Mouse (Mus musculus) liver, embryonic 16.5 days (tissue): ENCODE measurements around the gene Slc2a13. TPM values are rescaled to one million over a fixed set of nuclear protein-coding genes. Genes with fewer than 3 reads are reported as not detected.
A peak's percentile ranks its signal among the peaks of the same experiment; 100 is the strongest.

Source experiments
- ATAC-seq: fragments of 200-750 bp; cut with Nextera tagmentation; 2 replicates; pipeline ENCODE4 v1.8.0; 2017; ENCODE audit warnings: low read depth, mild to moderate bottlenecking, moderate number of reproducible peaks, moderate library complexity
- H3K27ac ChIP-seq: fragments of 300-500 bp; sonication (generic); 2 replicates; pipeline ENCODE4 v1.5.1; 2014; ENCODE audit warnings: mild to moderate bottlenecking, low read length
- H3K27me3 ChIP-seq: fragments of 300-500 bp; sonication (generic); 2 replicates; pipeline ENCODE4 v1.6.1; 2014; ENCODE audit warnings: low read depth, low read length, mixed read lengths; ENCODE audit not compliant: control insufficient read depth, insufficient read depth
- H3K36me3 ChIP-seq: fragments of 300-500 bp; sonication (generic); 2 replicates; pipeline ENCODE4 v1.6.1; 2014; ENCODE audit warnings: mild to moderate bottlenecking; ENCODE audit not compliant: control insufficient read depth, insufficient read depth
- H3K4me1 ChIP-seq: fragments of 300-500 bp; sonication (generic); 2 replicates; pipeline ENCODE4 v1.6.1; 2014; ENCODE audit warnings: low read depth, low read length, mixed read lengths; ENCODE audit not compliant: control insufficient read depth
- H3K4me2 ChIP-seq: fragments of 300-500 bp; sonication (generic); 2 replicates; pipeline ENCODE4 v1.6.1; 2014; ENCODE audit warnings: low read depth, low read length, mixed read lengths
- H3K4me3 ChIP-seq: fragments of 300-500 bp; sonication (generic); 2 replicates; pipeline ENCODE4 v1.5.1; 2014; ENCODE audit warnings: low read depth, mild to moderate bottlenecking, low read length
- H3K9ac ChIP-seq: fragments of 300-500 bp; sonication (generic); 2 replicates; pipeline ENCODE4 v1.6.1; 2014; ENCODE audit warnings: low read depth, low read length
- H3K9me3 ChIP-seq: fragments of 300-500 bp; sonication (generic); replicated peaks from 2 replicates; pipeline ENCODE4 v1.6.1; 2016; ENCODE audit warnings: low read length; ENCODE audit not compliant: control insufficient read depth
- WGBS: fragments of 180-500 bp; shearing (Covaris S2); extraction: QIAGEN DNeasy Blood & Tissue Kit; methylation state at CpG from one replicate; pipeline ENCODE4 v1.1.7; 2014; ENCODE audit not compliant: insufficient replicate concordance; 5-methylcytosine and 5-hydroxymethylcytosine counted together
- polyA plus RNA-seq: library from polyadenylated mRNA; unstranded; fragments of >200 nt; fragmentation: Nextera tagmentation; extraction: Ambion mirVana; gene quantifications from 2 replicates; pipeline ENCODE4 v1.2.1, GENCODE M21; 2015

Gene Slc2a13
- polyA plus RNA-seq, 1 experiment from 2014 or later: 0.13 TPM

GRCm38 (mm10) chr15:91282822-91283221 lies 290.2 kb downstream of the Slc2a13 start:
- Histone ChIP-seq H3K27ac (no peak overlapping the region), H3K9me3 (no peaks in the 10 kb centered on the region; the same call in 1 of the 2 replicates), H3K9ac (no peak overlapping the region), H3K4me1 (no peaks in the 10 kb centered on the region), H3K27me3 (no peaks in the 10 kb centered on the region), H3K4me2 (no peak overlapping the region), H3K36me3 (no peaks in the 10 kb centered on the region), H3K4me3 (no peak overlapping the region)
- 66% methylated on average over 7 of the region's 7 CpGs for WGBS
- peak; percentile 21; the same call in 1 of the 2 replicates for ATAC-seq

DNA sequence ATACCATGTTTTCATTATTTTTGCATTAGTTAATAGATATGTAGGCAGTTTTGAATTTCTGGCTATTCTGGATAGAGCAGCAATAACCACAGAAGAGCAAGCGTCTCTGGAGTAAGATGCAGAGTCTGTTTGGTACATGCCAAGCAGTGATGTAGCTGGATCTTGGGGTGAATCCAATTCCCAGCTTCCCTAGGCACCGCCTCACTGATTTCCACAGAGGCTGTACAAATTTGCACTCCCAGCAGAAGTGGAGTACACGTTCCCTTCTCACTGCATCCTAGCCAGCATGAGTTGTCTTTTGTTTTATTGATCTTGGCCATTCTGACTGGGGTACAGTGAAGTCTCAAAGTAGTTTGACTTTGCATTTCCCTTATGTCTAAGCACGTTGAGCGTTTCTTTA lies 291.5 kb downstream of the Slc2a13 start:
- Histone ChIP-seq H3K4me3 (no peak overlapping the region), H3K27ac (no peak overlapping the region), H3K27me3 (no peaks in the 10 kb centered on the region), H3K9me3 (no peaks in the 10 kb centered on the region; the same call in 1 of the 2 replicates), H3K4me2 (no peak overlapping the region), H3K36me3 (no peaks in the 10 kb centered on the region), H3K4me1 (no peaks in the 10 kb centered on the region), H3K9ac (no peak overlapping the region)
- ATAC-seq: no peak
- 70% methylated on average over 5 of the region's 5 CpGs for WGBS

DNA sequence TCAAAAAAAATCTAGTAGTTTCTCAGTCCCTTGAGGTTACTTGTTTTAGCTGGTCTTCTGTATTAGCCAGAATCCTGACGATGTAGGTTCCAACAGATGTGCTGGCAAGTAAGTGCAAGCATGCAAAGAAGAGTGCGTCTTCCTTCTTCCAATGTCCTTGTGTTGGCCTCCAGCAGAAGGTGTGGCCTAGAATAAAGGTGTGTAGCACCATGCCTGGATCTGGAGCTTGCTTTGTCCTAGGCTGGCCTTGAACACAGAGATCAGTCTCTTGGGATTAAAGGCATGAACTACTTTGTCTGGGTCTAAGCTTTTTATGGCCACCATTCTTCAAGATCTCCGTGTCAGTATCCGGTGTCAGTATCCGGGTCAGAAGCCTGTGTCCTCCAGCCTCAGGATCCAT lies 293.5 kb downstream of the Slc2a13 start:
- H3K4me3 ChIP-seq: no peak overlapping the region
- ATAC-seq: no peak
- H3K27ac ChIP-seq: no peak overlapping the region
- no peak overlapping the region for H3K4me2 ChIP-seq
- H3K27me3 ChIP-seq: no peaks in the 10 kb centered on the region
- H3K9ac ChIP-seq: no peak overlapping the region
- H3K9me3 ChIP-seq: no peaks in the 10 kb centered on the region
- WGBS: 80% methylated on average over 5 of the region's 5 CpGs
- no peaks in the 10 kb centered on the region for H3K4me1 ChIP-seq
- H3K36me3 ChIP-seq: no peaks in the 10 kb centered on the region

DNA sequence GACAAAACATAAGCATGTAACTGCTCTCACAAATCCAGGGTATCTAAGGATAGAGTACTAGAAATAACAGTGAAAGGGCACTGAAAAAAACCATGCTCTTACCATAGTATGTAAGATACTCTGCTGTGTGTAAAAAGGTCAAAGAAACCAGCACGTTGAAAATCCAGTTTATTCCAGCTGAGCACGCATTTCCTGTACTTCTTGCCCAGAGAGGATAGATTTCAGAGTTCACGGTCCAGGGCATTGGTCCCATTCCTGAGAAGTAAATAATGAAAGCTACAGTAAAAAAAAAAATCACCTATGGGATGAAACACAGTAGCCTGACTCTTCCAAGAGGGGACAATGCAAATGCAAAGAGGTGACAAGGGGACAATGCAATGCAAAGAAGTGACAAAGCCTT lies 297.1 kb downstream of the Slc2a13 start:
- Histone ChIP-seq H3K9me3 (no peaks in the 10 kb centered on the region), H3K4me2 (no peak overlapping the region), H3K27me3 (no peaks in the 10 kb centered on the region), H3K36me3 (no peaks in the 10 kb centered on the region), H3K27ac (no peak overlapping the region), H3K4me3 (no peak overlapping the region), H3K9ac (no peak overlapping the region), H3K4me1 (no peaks in the 10 kb centered on the region)
- peak; percentile 11; the same call in 1 of the 2 replicates for ATAC-seq
- WGBS: 50% methylated on average over 3 of the region's 3 CpGs

DNA sequence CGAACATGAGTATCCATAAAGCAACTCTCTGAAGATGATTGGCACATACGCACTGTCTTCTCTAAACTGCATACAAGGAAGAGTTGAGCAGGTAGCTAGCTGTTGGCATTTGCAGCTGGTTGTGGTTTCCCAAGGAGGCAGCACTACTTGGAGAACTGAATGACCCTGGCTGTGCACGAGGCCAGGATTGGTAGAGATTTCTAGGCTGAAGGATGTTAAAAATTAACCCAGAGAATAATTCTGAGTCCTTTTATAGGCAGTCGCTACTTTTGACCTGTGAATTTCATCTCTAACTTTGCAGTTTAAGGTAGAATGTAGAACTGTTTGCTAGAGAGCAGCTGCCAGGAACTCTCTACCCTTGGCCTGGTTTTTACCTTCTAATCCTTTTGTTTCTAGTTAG lies 304.5 kb downstream of the Slc2a13 start:
- Histone ChIP-seq H3K27me3 (no peaks in the 10 kb centered on the region), H3K9me3 (no peaks in the 10 kb centered on the region), H3K9ac (no peak overlapping the region), H3K4me3 (no peak overlapping the region), H3K27ac (no peak overlapping the region), H3K36me3 (no peaks in the 10 kb centered on the region), H3K4me2 (no peak overlapping the region), H3K4me1 (no peaks in the 10 kb centered on the region)
- 66% methylated on average over 4 of the region's 4 CpGs for WGBS
- no peak for ATAC-seq

- H3K27me3 ChIP-seq: no peaks in the 10 kb centered on the region
- H3K4me3 ChIP-seq: no peak overlapping the region
- no peak for ATAC-seq
- H3K4me2 ChIP-seq: no peak overlapping the region
- H3K4me1 ChIP-seq: peaks cover 19% of the 10 kb centered on the region
- no peaks in the 10 kb centered on the region for H3K36me3 ChIP-seq
- H3K9ac ChIP-seq: no peak overlapping the region
- no peak overlapping the region for H3K27ac ChIP-seq
- WGBS: 88% methylated on average over 1 of the region's 1 CpGs
- H3K9me3 ChIP-seq: no peaks in the 10 kb centered on the region
These were observed 309.1 kb downstream of the Slc2a13 start for GRCm38 (mm10) chr15:91263926-91264325.

DNA sequence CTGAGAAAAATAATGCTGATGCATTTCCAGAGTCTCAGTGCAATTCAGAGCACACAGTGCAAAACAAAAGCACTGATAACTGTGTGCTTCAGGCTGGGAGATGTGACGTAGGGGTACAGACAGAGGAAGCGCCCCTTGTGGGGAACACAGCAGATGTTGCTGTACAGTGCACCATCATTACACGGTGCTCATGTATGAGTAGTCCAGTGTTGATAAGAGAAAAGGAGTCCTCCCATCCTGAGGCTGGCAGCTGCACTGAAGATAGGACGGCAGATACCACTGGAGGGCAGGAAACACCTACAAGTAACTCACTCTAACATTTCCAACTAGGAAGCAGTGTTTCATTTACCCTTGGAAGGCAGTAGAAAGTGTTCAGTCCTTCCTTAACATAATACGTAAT lies 312.5 kb downstream of the Slc2a13 start:
- Histone ChIP-seq H3K27me3 (no peaks in the 10 kb centered on the region), H3K27ac (peak overlapping the region; percentile 55), H3K4me1 (peaks cover 26% of the 10 kb centered on the region), H3K4me3 (no peak overlapping the region), H3K9ac (no peak overlapping the region), H3K36me3 (no peaks in the 10 kb centered on the region), H3K9me3 (no peaks in the 10 kb centered on the region), H3K4me2 (no peak overlapping the region)
- peak; percentile 97 for ATAC-seq
- 26% methylated on average over 5 of the region's 5 CpGs for WGBS

DNA sequence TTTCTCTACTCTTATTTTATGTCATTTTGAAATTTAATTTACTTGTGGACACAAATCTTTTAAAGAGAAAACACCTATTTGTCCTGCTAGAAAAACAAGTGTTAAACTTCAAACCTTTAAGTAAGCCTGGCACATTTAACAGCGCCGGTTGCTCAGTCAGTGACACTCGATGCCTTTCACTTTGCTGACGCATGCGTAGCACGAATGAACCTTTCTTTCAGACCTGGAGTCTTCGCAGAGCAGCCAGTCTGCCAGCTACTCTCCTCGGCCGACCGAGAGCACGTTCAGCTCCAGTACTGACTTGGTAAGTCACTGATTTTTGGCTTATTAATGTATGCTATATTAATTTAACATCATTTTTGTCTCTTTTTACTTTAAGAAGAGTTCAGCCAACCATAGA lies 315.9 kb downstream of the Slc2a13 start:
- no peak overlapping the region for H3K9ac ChIP-seq
- H3K4me3 ChIP-seq: no peak overlapping the region
- no peak overlapping the region for H3K4me2 ChIP-seq
- no peak overlapping the region for H3K27ac ChIP-seq
- no peaks in the 10 kb centered on the region for H3K9me3 ChIP-seq
- ATAC-seq: no peak
- H3K4me1 ChIP-seq: peaks cover 33% of the 10 kb centered on the region
- 83% methylated on average over 11 of the region's 11 CpGs for WGBS
- no peaks in the 10 kb centered on the region for H3K36me3 ChIP-seq
- H3K27me3 ChIP-seq: no peaks in the 10 kb centered on the region

DNA sequence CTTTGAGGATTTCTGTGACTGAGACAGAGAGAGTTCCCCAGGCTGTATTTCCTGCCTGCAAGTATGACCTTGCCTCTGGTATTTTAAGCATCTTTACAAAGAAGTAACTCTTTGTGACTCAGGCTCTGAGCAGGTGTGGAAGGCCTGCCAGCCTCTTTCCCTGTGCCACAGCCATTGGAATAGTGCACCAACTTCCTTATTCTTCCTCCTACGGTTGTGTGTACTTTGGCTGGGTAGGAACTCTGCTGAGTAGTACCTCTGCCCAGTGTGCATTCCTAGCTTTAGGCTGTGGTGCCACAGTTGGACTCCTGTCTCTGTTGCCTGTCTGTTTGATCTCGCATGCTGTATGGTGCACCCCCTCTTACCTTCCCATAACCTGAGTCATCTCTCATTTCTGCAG lies 317.8 kb downstream of the Slc2a13 start:
- Histone ChIP-seq H3K27ac (no peak overlapping the region), H3K4me1 (peaks cover 34% of the 10 kb centered on the region), H3K27me3 (no peaks in the 10 kb centered on the region), H3K36me3 (no peaks in the 10 kb centered on the region), H3K4me2 (no peak overlapping the region), H3K4me3 (no peak overlapping the region), H3K9me3 (no peaks in the 10 kb centered on the region), H3K9ac (no peak overlapping the region)
- ATAC-seq: no peak
- 77% methylated on average over 2 of the region's 2 CpGs for WGBS
